Mouse (Mus musculus) megakaryocyte-erythroid progenitor cell, adult 5 weeks (primary cell): ENCODE data around the gene Slc18a2. TPM values are rescaled to one million over a fixed set of nuclear protein-coding genes. Genes with fewer than 3 reads are reported as not detected.

ENCODE experiments used
- polyA plus RNA-seq: library from polyadenylated mRNA; stranded (reverse); fragments of >175 nt; gene quantifications from 2 replicates; pipeline ENCODE4 v1.2.3, GENCODE M21; 2012

The Slc18a2 gene
- 7.4 and 12.9 TPM in 2 replicates for polyA plus RNA-seq

DNA sequence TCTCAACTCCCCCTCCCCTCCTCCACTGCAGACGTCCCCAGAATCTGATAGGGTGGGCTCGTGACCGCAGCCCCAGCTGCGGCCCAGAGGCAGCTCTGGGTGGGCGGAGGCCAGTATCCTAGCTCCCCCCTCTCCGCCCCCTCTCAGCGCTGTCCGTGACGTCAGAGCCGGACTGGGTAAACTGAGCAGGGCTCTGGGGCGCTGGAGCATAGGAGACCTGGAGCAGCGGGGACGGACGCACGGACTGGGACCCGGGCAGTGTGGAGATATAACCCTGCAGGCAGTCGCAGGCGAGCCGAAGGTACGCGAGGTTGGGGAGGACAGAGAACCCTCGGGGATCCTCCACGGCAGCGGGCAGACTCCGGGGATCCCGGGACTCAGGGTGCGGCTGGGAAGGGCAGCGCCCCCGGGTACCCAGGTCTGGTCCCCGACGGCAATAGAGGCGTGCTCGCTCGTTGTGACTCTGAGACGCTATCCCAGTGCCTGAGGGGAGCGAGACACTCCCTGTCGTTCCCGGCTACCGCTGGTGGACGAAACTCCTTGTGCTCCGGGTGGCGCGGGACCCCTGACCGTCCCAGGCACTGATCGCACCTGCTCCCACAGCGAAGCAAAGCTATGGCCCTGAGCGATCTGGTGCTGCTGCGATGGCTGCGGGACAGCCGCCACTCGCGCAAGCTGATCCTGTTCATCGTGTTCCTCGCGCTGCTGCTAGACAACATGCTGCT, at the start of gene Slc18a2:
TSS of gene Slc18a2 (plus strand) at position 179 of the 725 bp plus-strand sequence.

DNA sequence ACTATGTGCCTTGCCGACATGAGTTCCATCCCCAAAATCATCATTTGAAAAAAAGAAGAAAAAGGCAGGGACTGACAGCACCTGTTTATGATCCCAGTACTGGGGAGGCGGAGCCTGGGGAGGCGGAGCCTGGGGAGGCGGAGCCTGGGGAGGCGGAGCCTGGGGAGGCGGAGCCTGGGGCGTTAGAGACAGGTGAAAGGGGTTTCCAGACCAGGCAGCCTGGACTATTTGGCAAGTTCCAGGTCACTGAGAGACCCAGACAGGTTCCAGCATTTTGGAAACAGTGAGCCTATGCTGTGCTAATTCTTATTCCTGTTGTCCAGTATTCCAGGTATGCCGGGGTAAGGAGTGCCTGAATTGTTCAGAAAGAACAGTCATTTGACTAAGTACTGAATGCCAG, 41.7 kb upstream of the Slc18a2 start, which contains the start of gene Kcnk18:
TSS of gene Kcnk18 (plus strand) at position 224 of the 400 bp plus-strand sequence.

DNA sequence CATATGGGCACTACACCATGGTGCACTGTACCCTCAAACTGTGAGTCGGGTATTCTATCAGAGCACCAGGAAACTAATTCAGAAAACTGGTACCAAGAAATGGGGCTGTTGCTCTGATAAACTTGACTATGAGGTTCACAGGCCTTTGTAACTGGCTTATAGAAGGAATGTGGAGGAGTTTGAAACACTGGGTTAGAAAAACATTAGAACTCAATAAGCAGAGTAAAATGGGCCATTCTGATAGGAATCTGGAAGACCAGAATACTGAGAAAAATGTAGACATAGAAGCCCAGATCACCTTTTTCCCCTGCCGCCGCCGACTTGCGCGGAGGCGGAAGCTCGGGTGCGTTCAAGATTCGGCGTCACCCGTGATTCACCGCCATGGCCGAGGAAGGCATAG, 61.3 kb downstream of the Slc18a2 start, which contains the start of gene Rps12-ps3:
TSS of gene Rps12-ps3 (plus strand) at position 301 of the 400 bp plus-strand sequence.

Other genes with a start within 250 kb of the Slc18a2 start
- 0.34 and 0.41 TPM in 2 replicates for gene Shtn1, start 184.8 kb upstream of the Slc18a2 start, polyA plus RNA-seq
- gene Vax1, start 90.8 kb upstream of the Slc18a2 start, polyA plus RNA-seq, result not detected in 2 replicates
- not detected in 2 replicates for gene Kcnk18, start 41.7 kb upstream of the Slc18a2 start, polyA plus RNA-seq
- 45.6 and 50.4 TPM in 2 replicates for gene Rps12-ps3, start 61.4 kb downstream of the Slc18a2 start, polyA plus RNA-seq
- 12.7 and 15.3 TPM in 2 replicates for gene Pdzd8, start 84.9 kb downstream of the Slc18a2 start, polyA plus RNA-seq
- 0.04 TPM in 1 of 2 replicates, not detected in the other for gene Emx2, start 197.5 kb downstream of the Slc18a2 start, polyA plus RNA-seq